Mouse (Mus musculus) embryonic facial prominence, embryonic 11.5 days (tissue): Measurements from ENCODE around the gene Dusp7. TPM values are rescaled to one million over a fixed set of nuclear protein-coding genes. Genes with fewer than 3 reads are reported as not detected.

Experiments
- ATAC-seq: fragments of 200-750 bp; cut with Nextera tagmentation; replicated peaks from 2 replicates; pipeline ENCODE4 v1.8.0; 2017; ENCODE audit warnings: low read depth; ENCODE audit not compliant: insufficient number of reproducible peaks, low FRiP score, low TSS enrichment
- DNase-seq: peaks from one replicate; pipeline ENCODE4 v3.0.0-alpha.2; 2015; ENCODE audit warnings: low spot score
- H3K27ac ChIP-seq: fragments of 300-500 bp; sonication (generic); replicated peaks from 2 replicates; pipeline ENCODE4 v1.5.1; 2014; ENCODE audit warnings: mild to moderate bottlenecking, low read depth, low read length, control low read depth
- H3K27me3 ChIP-seq: fragments of 300-500 bp; sonication (generic); 2 replicates; pipeline ENCODE4 v1.6.1; 2014; ENCODE audit warnings: mild to moderate bottlenecking, low read length, moderate library complexity, mixed read lengths; ENCODE audit not compliant: control insufficient read depth, insufficient read depth
- H3K36me3 ChIP-seq: fragments of 300-500 bp; sonication (generic); replicated peaks from 2 replicates; pipeline ENCODE4 v1.6.1; 2014; ENCODE audit warnings: low read depth, mild to moderate bottlenecking, low read length, moderate library complexity, mixed read lengths; ENCODE audit not compliant: control insufficient read depth, insufficient read depth
- H3K4me1 ChIP-seq: fragments of 300-500 bp; sonication (generic); 2 replicates; pipeline ENCODE4 v1.6.1; 2014; ENCODE audit warnings: low read length, mixed read lengths; ENCODE audit not compliant: control insufficient read depth, insufficient read depth
- H3K4me2 ChIP-seq: fragments of 300-500 bp; sonication (generic); 2 replicates; pipeline ENCODE4 v1.6.1; 2014; ENCODE audit warnings: low read depth, mild to moderate bottlenecking, control low read depth, low read length, moderate library complexity
- H3K4me3 ChIP-seq: fragments of 300-500 bp; sonication (generic); 2 replicates; pipeline ENCODE4 v1.5.1; 2014; ENCODE audit warnings: low read depth, low read length, control low read depth
- H3K9ac ChIP-seq: fragments of 300-500 bp; sonication (generic); replicated peaks from 2 replicates; pipeline ENCODE4 v1.6.1; 2014; ENCODE audit warnings: mild to moderate bottlenecking, control low read depth, low read length
- H3K9me3 ChIP-seq: fragments of 300-500 bp; sonication (generic); replicated peaks from 2 replicates; pipeline ENCODE4 v1.6.1; 2016; ENCODE audit warnings: mild to moderate bottlenecking, low read length, inconsistent platforms, mixed read lengths; ENCODE audit not compliant: control insufficient read depth
- WGBS: fragments of 180-500 bp; shearing (Covaris S2); extraction: QIAGEN DNeasy Blood & Tissue Kit; methylation state at CpG from one replicate; pipeline ENCODE4 v1.1.7; 2014; 5-methylcytosine and 5-hydroxymethylcytosine counted together
- polyA plus RNA-seq: library from polyadenylated mRNA; unstranded; fragments of >200 nt; fragmentation: Nextera tagmentation; extraction: Ambion mirVana; gene quantifications from 2 replicates; pipeline ENCODE4 v1.2.1, GENCODE M21; 2014

Gene Dusp7
- polyA plus RNA-seq, 1 experiment from 2014 or later: 55.1 TPM

DNA sequence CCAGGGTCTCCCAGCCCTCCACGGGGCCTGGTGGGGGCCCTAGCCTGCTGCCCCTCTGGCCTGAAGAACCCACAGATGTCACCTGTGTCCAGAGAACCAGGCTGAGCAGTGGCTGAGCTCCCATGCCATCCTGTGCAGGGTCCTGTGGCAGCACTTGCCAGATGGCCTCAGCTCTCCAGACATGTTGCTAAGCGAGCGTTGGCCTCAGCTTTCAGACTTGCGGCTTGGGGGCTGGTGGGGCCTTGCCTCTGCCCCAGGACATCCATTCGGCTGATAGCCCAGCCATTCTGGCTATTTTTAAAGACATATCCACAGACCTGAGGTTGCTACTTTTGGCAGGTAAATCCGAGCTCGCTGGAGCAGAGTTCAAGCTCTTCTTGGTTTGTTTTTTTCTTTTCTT is 5.5 kb downstream of the Dusp7 start:
- H3K4me2 ChIP-seq: no peak overlapping the region; the same call in 1 of the 2 replicates
- ATAC-seq: no peak
- DNase-seq: no peak
- no peak overlapping the region for H3K9ac ChIP-seq
- H3K4me3 ChIP-seq: no peak overlapping the region
- H3K27ac ChIP-seq: no peak overlapping the region
- H3K27me3 ChIP-seq: no peaks in the 10 kb centered on the region
- peaks cover 15% of the 10 kb centered on the region for H3K36me3 ChIP-seq
- 84% methylated on average over 7 of the region's 7 CpGs for WGBS
- H3K4me1 ChIP-seq: peaks cover 8% of the 10 kb centered on the region
- H3K9me3 ChIP-seq: no peaks in the 10 kb centered on the region

- H3K27me3 ChIP-seq: no peaks in the 10 kb centered on the region
- no peak for DNase-seq
- peaks cover 15% of the 10 kb centered on the region for H3K36me3 ChIP-seq
- H3K4me1 ChIP-seq: no peaks in the 10 kb centered on the region
- ATAC-seq: no peak
- H3K9ac ChIP-seq: no peak overlapping the region
- no peak overlapping the region for H3K4me3 ChIP-seq
- WGBS: 88% methylated on average over 8 of the region's 8 CpGs
- H3K27ac ChIP-seq: no peak overlapping the region
- H3K9me3 ChIP-seq: no peaks in the 10 kb centered on the region
- H3K4me2 ChIP-seq: no peak overlapping the region; the same call in 1 of the 2 replicates
These were observed 8.8 kb downstream of the Dusp7 start for GRCm38 (mm10) chr9:106377247-106377646.

DNA sequence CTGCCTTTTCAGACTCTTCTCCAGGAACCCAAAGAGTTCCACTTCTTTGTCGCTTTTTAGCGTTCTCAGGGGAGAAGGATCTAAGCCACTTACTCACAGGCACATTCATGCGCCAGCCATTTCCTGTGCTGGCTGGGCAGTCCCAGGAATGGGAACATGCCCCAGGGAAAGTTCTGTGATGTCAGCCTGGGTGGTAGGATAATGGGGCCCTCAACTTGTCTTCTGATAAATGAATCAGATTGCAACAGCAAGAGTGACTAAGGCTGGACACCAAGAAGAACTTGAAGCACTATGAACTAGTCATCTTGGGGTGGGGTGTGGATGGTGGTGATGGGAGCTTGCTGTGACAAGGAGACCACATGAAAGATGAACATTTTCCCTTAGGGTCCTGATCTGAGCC is 9.6 kb downstream of the Dusp7 start:
- H3K4me3 ChIP-seq: no peak overlapping the region
- H3K27me3 ChIP-seq: no peaks in the 10 kb centered on the region
- DNase-seq: no peak
- no peaks in the 10 kb centered on the region for H3K4me1 ChIP-seq
- no peak overlapping the region for H3K4me2 ChIP-seq
- H3K9me3 ChIP-seq: no peaks in the 10 kb centered on the region
- peaks cover 15% of the 10 kb centered on the region for H3K36me3 ChIP-seq
- ATAC-seq: no peak
- WGBS: 71% methylated on average over 3 of the region's 3 CpGs
- no peak overlapping the region for H3K9ac ChIP-seq
- no peak overlapping the region for H3K27ac ChIP-seq

- Histone ChIP-seq H3K4me3 (no peak overlapping the region), H3K27me3 (no peaks in the 10 kb centered on the region), H3K27ac (0 out of 2 replicates have a peak overlapping the region, but pooled peaks have one; percentile 11), H3K9me3 (no peaks in the 10 kb centered on the region), H3K36me3 (peaks cover 9% of the 10 kb centered on the region), H3K4me2 (no peak overlapping the region), H3K4me1 (peaks cover 2% of the 10 kb centered on the region; the same call in 1 of the 2 replicates), H3K9ac (no peak overlapping the region)
- ATAC-seq (no peak), DNase-seq (peak; percentile 38)
- WGBS: 67% methylated on average over 9 of the region's 9 CpGs
These were observed 10.3 kb downstream of the Dusp7 start for GRCm38 (mm10) chr9:106378753-106379152.

- H3K4me3 ChIP-seq: no peak overlapping the region
- ATAC-seq: 0 out of 2 replicates have a peak, but pooled peaks have one; percentile 19
- H3K9me3 ChIP-seq: no peaks in the 10 kb centered on the region
- H3K9ac ChIP-seq: no peak overlapping the region
- no peaks in the 10 kb centered on the region for H3K36me3 ChIP-seq
- H3K4me1 ChIP-seq: peaks cover 2% of the 10 kb centered on the region; the same call in 1 of the 2 replicates
- no peak overlapping the region for H3K4me2 ChIP-seq
- H3K27me3 ChIP-seq: no peaks in the 10 kb centered on the region
- no peak for DNase-seq
- no peak overlapping the region; the same call in 1 of the 2 replicates for H3K27ac ChIP-seq
- WGBS: 89% methylated on average over 12 of the region's 12 CpGs
These were observed 17.9 kb downstream of the Dusp7 start for GRCm38 (mm10) chr9:106386181-106386864.

DNA sequence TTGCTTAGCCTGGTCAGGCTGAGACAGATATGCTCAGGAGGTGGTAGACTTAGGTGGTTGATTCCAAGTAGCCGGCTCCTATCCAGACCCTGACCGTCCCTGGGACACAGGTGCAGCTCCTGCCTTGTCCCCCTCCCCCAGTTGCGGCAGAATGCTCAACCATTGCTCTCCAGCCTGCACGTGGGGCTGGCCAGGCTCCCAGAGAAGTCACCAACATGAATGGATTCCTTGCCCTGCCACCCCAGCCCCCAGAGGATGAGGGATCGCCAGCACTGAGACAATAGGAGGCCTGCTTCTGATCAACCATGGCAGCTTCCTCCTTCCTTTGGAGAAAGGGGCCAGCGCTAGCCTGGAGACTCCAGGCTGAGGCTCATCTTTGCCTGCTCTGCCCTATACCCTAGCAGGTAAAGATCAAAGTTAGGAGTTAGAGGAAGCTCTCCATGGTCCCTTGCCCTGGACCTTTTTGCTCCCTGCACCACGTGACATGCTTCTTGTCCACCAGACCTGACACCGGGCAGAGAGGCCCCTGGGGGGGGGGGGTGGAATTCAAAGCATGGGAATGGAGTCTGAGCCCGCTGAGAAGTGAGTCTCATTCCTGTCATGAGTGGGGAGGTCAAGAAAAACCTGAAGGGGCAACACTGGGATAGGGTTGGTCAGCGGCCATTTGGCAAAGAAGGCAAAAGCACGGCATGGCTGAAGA is 24.5 kb downstream of the Dusp7 start:
- Histone ChIP-seq H3K9ac (no peak overlapping the region), H3K4me2 (no peak overlapping the region), H3K36me3 (no peaks in the 10 kb centered on the region), H3K27ac (no peak overlapping the region), H3K9me3 (no peaks in the 10 kb centered on the region), H3K27me3 (no peaks in the 10 kb centered on the region), H3K4me1 (no peaks in the 10 kb centered on the region; the same call in 1 of the 2 replicates), H3K4me3 (no peak overlapping the region)
- ATAC-seq (no peak), DNase-seq (no peak)
- WGBS: 75% methylated on average over 11 of the region's 11 CpGs

- ATAC-seq (no peak), DNase-seq (no peak)
- 90% methylated on average over 8 of the region's 8 CpGs for WGBS
- no peaks in the 10 kb centered on the region for H3K27me3 ChIP-seq
- no peak overlapping the region for H3K4me2 ChIP-seq
- no peaks in the 10 kb centered on the region; the same call in 1 of the 2 replicates for H3K4me1 ChIP-seq
- no peak overlapping the region for H3K4me3 ChIP-seq
- no peaks in the 10 kb centered on the region for H3K36me3 ChIP-seq
- no peak overlapping the region for H3K27ac ChIP-seq
- H3K9me3 ChIP-seq: no peaks in the 10 kb centered on the region
- H3K9ac ChIP-seq: no peak overlapping the region
These were observed 25.1 kb downstream of the Dusp7 start for GRCm38 (mm10) chr9:106393548-106393947.
